Mouse (Mus musculus) neural tube, embryonic 11.5 days (tissue): Measurements from ENCODE around the gene Crmp1. TPM values are rescaled to one million over a fixed set of nuclear protein-coding genes. Genes with fewer than 3 reads are reported as not detected.

Experiments used
- ATAC-seq: fragments of 200-750 bp; cut with Nextera tagmentation; 2 replicates; pipeline ENCODE4 v1.8.0; 2017; ENCODE audit warnings: moderate number of reproducible peaks, mild to moderate bottlenecking, moderate TSS enrichment, moderate library complexity; ENCODE audit not compliant: insufficient read depth, low FRiP score, low TSS enrichment
- DNase-seq: peaks from one replicate; pipeline ENCODE4 v3.0.0-alpha.2; 2015; ENCODE audit warnings: low spot score
- H3K27ac ChIP-seq: fragments of 300-500 bp; sonication (generic); 2 replicates; pipeline ENCODE4 v1.5.1; 2014; ENCODE audit warnings: low read depth, mild to moderate bottlenecking, low read length
- H3K27me3 ChIP-seq: fragments of 300-500 bp; sonication (generic); 2 replicates; pipeline ENCODE4 v1.6.1; 2014; ENCODE audit warnings: mild to moderate bottlenecking, low read length, mixed read lengths; ENCODE audit not compliant: control insufficient read depth, insufficient read depth
- H3K36me3 ChIP-seq: fragments of 300-500 bp; sonication (generic); 2 replicates; pipeline ENCODE4 v1.6.1; 2014; ENCODE audit warnings: mild to moderate bottlenecking, low read length, moderate library complexity, mixed read lengths; ENCODE audit not compliant: control insufficient read depth, insufficient read depth
- H3K4me1 ChIP-seq: fragments of 300-500 bp; sonication (generic); 2 replicates; pipeline ENCODE4 v1.6.1; 2014; ENCODE audit warnings: low read length, mixed read lengths; ENCODE audit not compliant: control insufficient read depth, insufficient read depth
- H3K4me2 ChIP-seq: fragments of 300-500 bp; sonication (generic); 2 replicates; pipeline ENCODE4 v1.6.1; 2014; ENCODE audit warnings: low read depth, mild to moderate bottlenecking, moderate library complexity
- H3K4me3 ChIP-seq: fragments of 300-500 bp; sonication (generic); 2 replicates; pipeline ENCODE4 v1.5.1; 2014; ENCODE audit warnings: low read depth, low read length
- H3K9ac ChIP-seq: fragments of 300-500 bp; sonication (generic); 2 replicates; pipeline ENCODE4 v1.6.1; 2014; ENCODE audit warnings: mild to moderate bottlenecking, low read length
- H3K9me3 ChIP-seq: fragments of 300-500 bp; sonication (generic); 2 replicates; pipeline ENCODE4 v1.6.1; 2016; ENCODE audit warnings: low read length; ENCODE audit not compliant: control insufficient read depth
- WGBS: fragments of 180-500 bp; shearing (Covaris S2); extraction: QIAGEN DNeasy Blood & Tissue Kit; methylation state at CpG from one replicate; pipeline ENCODE4 v1.1.7; 2014; 5-methylcytosine and 5-hydroxymethylcytosine counted together
- polyA plus RNA-seq: library from polyadenylated mRNA; unstranded; fragments of >200 nt; fragmentation: Nextera tagmentation; extraction: Ambion mirVana; gene quantifications from 2 replicates; pipeline ENCODE4 v1.2.1, GENCODE M21; 2014

Gene Crmp1
- 472 and 565 TPM in 2 replicates for polyA plus RNA-seq

GRCm38 (mm10) chr5:37241651-37242151 is at the start of gene Crmp1:
Gene Crmp1 (plus strand): TSS chr5:37241940.
- Histone ChIP-seq H3K4me1 (peaks cover 14% of the 10 kb centered on the region; the same call in 1 of the 2 replicates), H3K9me3 (no peaks in the 10 kb centered on the region), H3K4me3 (peak within 1 kb of the TSS; percentile 62), H3K36me3 (no peaks in the 10 kb centered on the region), H3K27me3 (peaks cover 28% of the 10 kb centered on the region), H3K27ac (peak within 1 kb of the TSS; percentile 62; the same call in 1 of the 2 replicates), H3K9ac (peak within 1 kb of the TSS; percentile 72), H3K4me2 (peak within 1 kb of the TSS; percentile 68)
- ATAC-seq: peak; percentile 71
- 1% methylated on average over 34 of the region's 56 CpGs for whole genome bisulfite sequencing
- DNase-seq: peak; percentile 94

- no peak for ATAC-seq
- Histone ChIP-seq H3K4me3 (no peak overlapping the region), H3K36me3 (no peaks in the 10 kb centered on the region), H3K9ac (no peak overlapping the region), H3K4me1 (peaks cover 20% of the 10 kb centered on the region), H3K27me3 (no peaks in the 10 kb centered on the region), H3K27ac (peak overlapping the region; percentile 64; the same call in 1 of the 2 replicates), H3K9me3 (no peaks in the 10 kb centered on the region), H3K4me2 (no peak overlapping the region)
- 78% methylated on average over 8 of the region's 8 CpGs for WGBS
- DNase-seq: no peak
Observed at GRCm38 (mm10) chr5:37196196-37196595, 45.5 kb upstream of the Crmp1 start.

GRCm38 (mm10) chr5:37196666-37197250 is 45.0 kb upstream of the Crmp1 start:
- 38% methylated on average over 10 of the region's 10 CpGs for WGBS
- peak overlapping the region; percentile 64; the same call in 1 of the 2 replicates for H3K27ac ChIP-seq
- DNase-seq: peak; percentile 43

GRCm38 (mm10) chr5:37197423-37197822 is 44.3 kb upstream of the Crmp1 start:
- no peak for ATAC-seq
- peak overlapping the region; percentile 58; the same call in 1 of the 2 replicates for H3K27ac ChIP-seq
- no peak overlapping the region for H3K9ac ChIP-seq
- no peak overlapping the region for H3K4me2 ChIP-seq
- DNase-seq: no peak
- no peaks in the 10 kb centered on the region for H3K9me3 ChIP-seq
- H3K4me1 ChIP-seq: peaks cover 23% of the 10 kb centered on the region
- H3K27me3 ChIP-seq: no peaks in the 10 kb centered on the region
- 73% methylated on average over 3 of the region's 3 CpGs for WGBS
- no peak overlapping the region for H3K4me3 ChIP-seq
- H3K36me3 ChIP-seq: no peaks in the 10 kb centered on the region

More at GRCm38 (mm10) chr5:37196666-37197250, 45.0 kb upstream of the Crmp1 start:
- Histone ChIP-seq H3K36me3 (no peaks in the 10 kb centered on the region), H3K27me3 (no peaks in the 10 kb centered on the region), H3K4me2 (no peak overlapping the region), H3K9me3 (no peaks in the 10 kb centered on the region), H3K4me3 (no peak overlapping the region), H3K9ac (no peak overlapping the region), H3K4me1 (peaks cover 20% of the 10 kb centered on the region)
- no peak for ATAC-seq

- 42% methylated on average over 2 of the region's 2 CpGs for WGBS
- ATAC-seq (peak; percentile 48), DNase-seq (peak; percentile 80)
- no peak overlapping the region for H3K4me3 ChIP-seq
- no peaks in the 10 kb centered on the region for H3K9me3 ChIP-seq
- H3K27ac ChIP-seq: peak overlapping the region; percentile 58
- no peaks in the 10 kb centered on the region for H3K36me3 ChIP-seq
- no peak overlapping the region for H3K9ac ChIP-seq
- peaks cover 24% of the 10 kb centered on the region for H3K4me1 ChIP-seq
- H3K27me3 ChIP-seq: no peaks in the 10 kb centered on the region
- H3K4me2 ChIP-seq: no peak overlapping the region
Observed at GRCm38 (mm10) chr5:37198011-37198688, 43.6 kb upstream of the Crmp1 start.

DNA sequence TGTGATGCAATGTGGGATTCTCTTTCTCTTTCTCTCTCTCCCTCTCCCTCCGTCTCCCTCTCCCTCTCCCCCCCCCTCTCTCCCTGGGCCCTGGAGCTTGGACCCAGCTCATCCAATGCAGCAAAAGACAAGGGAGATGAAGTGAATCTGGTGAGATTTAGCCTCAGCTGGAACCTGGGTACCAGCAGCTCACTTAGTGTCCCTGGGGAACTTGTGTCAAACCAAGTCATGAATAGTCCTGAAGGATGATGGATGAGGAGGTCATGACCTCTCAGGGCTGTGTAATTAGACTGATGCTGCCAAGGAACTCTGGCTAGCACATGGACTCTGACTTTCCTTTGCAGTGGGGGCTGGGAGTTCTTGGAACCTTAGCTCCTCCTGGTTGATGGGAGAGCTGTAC is 39.5 kb upstream of the Crmp1 start:
- Histone ChIP-seq H3K27ac (peak overlapping the region; percentile 6; the same call in 1 of the 2 replicates), H3K36me3 (no peaks in the 10 kb centered on the region), H3K27me3 (no peaks in the 10 kb centered on the region), H3K4me2 (no peak overlapping the region), H3K9ac (no peak overlapping the region), H3K4me1 (peaks cover 15% of the 10 kb centered on the region), H3K4me3 (no peak overlapping the region), H3K9me3 (no peaks in the 10 kb centered on the region)
- DNase-seq (peak; percentile 64), ATAC-seq (peak; percentile 56)
- 15% methylated on average over 1 of the region's 1 CpGs for WGBS

DNA sequence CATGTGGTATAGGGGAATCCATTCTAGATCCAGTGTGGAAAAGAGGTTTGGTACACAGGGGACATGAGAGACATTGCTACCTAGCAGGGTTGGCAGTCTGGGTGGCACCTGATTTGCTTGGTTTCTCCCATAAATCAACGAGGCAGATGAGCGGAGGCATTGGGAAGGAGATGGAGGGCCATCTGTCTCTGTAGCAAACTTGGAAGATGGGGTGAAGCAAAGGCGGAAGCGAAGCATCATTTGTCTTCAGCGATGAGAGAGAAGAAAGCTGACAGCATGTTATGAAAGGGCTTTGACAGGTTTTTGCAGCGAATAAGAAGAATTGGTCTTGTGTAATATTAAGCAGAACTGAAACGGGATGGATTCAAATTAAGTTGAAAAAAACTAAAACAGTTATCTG is 36.9 kb upstream of the Crmp1 start:
- Histone ChIP-seq H3K4me1 (0 out of 2 replicates have a peak, but pooled peaks cover 4% of the 10 kb centered on the region), H3K9me3 (no peaks in the 10 kb centered on the region), H3K27ac (no peak overlapping the region), H3K9ac (no peak overlapping the region), H3K27me3 (no peaks in the 10 kb centered on the region), H3K4me2 (no peak overlapping the region), H3K4me3 (no peak overlapping the region), H3K36me3 (no peaks in the 10 kb centered on the region)
- DNase-seq (no peak), ATAC-seq (no peak)
- WGBS: 88% methylated on average over 7 of the region's 7 CpGs

DNA sequence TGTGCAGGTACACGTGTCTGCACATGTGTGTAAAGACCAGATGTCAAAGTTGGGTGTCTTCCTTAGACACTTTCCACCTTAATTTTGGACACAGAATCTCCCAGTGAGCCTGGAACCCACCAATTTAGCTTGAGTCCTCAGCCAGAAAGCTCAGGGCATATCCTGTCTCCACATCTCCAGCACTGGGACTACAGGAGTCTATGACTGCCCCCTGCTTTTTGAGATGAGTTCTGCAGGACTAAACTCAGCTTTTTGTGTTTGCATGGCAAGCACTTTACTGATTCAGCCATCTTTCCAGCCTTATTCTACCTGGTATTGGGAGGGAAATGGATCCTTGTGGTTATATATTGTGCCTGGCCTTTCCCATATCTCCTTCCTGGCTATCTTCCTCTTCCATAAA is 36.3 kb upstream of the Crmp1 start:
- Histone ChIP-seq H3K27ac (no peak overlapping the region), H3K4me3 (no peak overlapping the region), H3K9me3 (no peaks in the 10 kb centered on the region), H3K4me2 (no peak overlapping the region), H3K9ac (no peak overlapping the region), H3K36me3 (no peaks in the 10 kb centered on the region), H3K27me3 (no peaks in the 10 kb centered on the region), H3K4me1 (0 out of 2 replicates have a peak, but pooled peaks cover 4% of the 10 kb centered on the region)
- 78% methylated on average over 1 of the region's 1 CpGs for WGBS
- ATAC-seq: no peak
- DNase-seq: no peak
